Mouse (Mus musculus) MEL (cell line): Measurements from ENCODE around the gene Plcb1. TPM values are rescaled to one million over a fixed set of nuclear protein-coding genes. Genes with fewer than 3 reads are reported as not detected.

Experiments
- DNase-seq: peaks from one replicate; pipeline ENCODE4 v3.0.0; 2011; ENCODE audit warnings: low read depth, low spot score
- H3K27ac ChIP-seq: 2 replicates; pipeline ENCODE4 v1.5.1; 2012; ENCODE audit warnings: low read depth, mild to moderate bottlenecking, control low read depth, low read length, moderate library complexity; ENCODE audit not compliant: control insufficient read depth
- H3K27me3 ChIP-seq, 2 experiments: fragments of 150-350 bp in 1 of 2; sonication (generic) in 1 of 2; 2 replicates each; pipeline ENCODE4 v1.6.1; 2012; ENCODE audit warnings: low read length in 2 of 2, mild to moderate bottlenecking in 2 of 2, improper control_type of control experiment in 1 of 2, moderate library complexity in 1 of 2; ENCODE audit not compliant: insufficient read depth in 2 of 2, control insufficient read depth in 1 of 2
- H3K36me3 ChIP-seq, 2 experiments: 2 replicates each; pipeline ENCODE4 v1.6.1; 2012 to 2014; ENCODE audit warnings: low read length in 2 of 2, improper control_type of control experiment in 1 of 2, inconsistent platforms in 1 of 2, mild to moderate bottlenecking in 1 of 2; ENCODE audit not compliant: insufficient read depth in 2 of 2, control insufficient read depth in 1 of 2
- H3K4me1 ChIP-seq, 2 experiments: fragments of 150-350 bp in 1 of 2; sonication (generic) in 1 of 2; 2 replicates each; pipeline ENCODE4 v1.6.1; 2012; ENCODE audit warnings: low read length in 2 of 2, improper control_type of control experiment in 1 of 2, mild to moderate bottlenecking in 1 of 2; ENCODE audit not compliant: insufficient read depth in 2 of 2, control insufficient read depth in 1 of 2
- H3K4me3 ChIP-seq, 2 experiments: fragments of 150-350 bp in 1 of 2; sonication (generic) in 1 of 2; 2 replicates each; pipeline ENCODE4 v1.5.1; 2012; ENCODE audit warnings: low read depth in 2 of 2, low read length in 2 of 2, mild to moderate bottlenecking in 2 of 2, moderate library complexity in 2 of 2, control low read depth in 1 of 2, improper control_type of control experiment in 1 of 2; ENCODE audit not compliant: control insufficient read depth in 1 of 2, insufficient read depth in 1 of 2
- H3K79me2 ChIP-seq: 2 replicates; pipeline ENCODE4 v1.6.1; 2012; ENCODE audit warnings: mild to moderate bottlenecking, low read length, moderate library complexity; ENCODE audit not compliant: control insufficient read depth, poor library complexity, insufficient read depth
- H3K9ac ChIP-seq: 2 replicates; pipeline ENCODE4 v1.6.1; 2012; ENCODE audit warnings: low read depth, mild to moderate bottlenecking, control low read depth, low read length, moderate library complexity; ENCODE audit not compliant: control insufficient read depth, poor library complexity, severe bottlenecking
- H3K9me3 ChIP-seq: fragments of 150-350 bp; sonication (generic); replicated peaks from 2 replicates; pipeline ENCODE4 v1.6.1; 2012; ENCODE audit warnings: mild to moderate bottlenecking, low read length, improper control_type of control experiment, moderate library complexity; ENCODE audit not compliant: insufficient read depth
- BHLHE40 ChIP-seq: IDR thresholded peaks from 2 replicates; pipeline ENCODE4 v1.6.1; 2012; ENCODE audit warnings: low read depth, mild to moderate bottlenecking, inconsistent platforms, low read length, improper control_type of control experiment, borderline replicate concordance
- CHD1 ChIP-seq: IDR thresholded peaks from 2 replicates; pipeline ENCODE4 v1.6.1; 2012; ENCODE audit warnings: low read depth, mild to moderate bottlenecking, inconsistent platforms, low read length, improper control_type of control experiment
- CTCF ChIP-seq, 3 experiments: IDR thresholded peaks in 2 of 3; conservative IDR thresholded peaks in 1 of 3; 2 replicates each; pipeline ENCODE4 v1.5.1; 2011 to 2012; ENCODE audit warnings: low read length in 3 of 3, low read depth in 2 of 3, mild to moderate bottlenecking in 2 of 3, improper control_type of control experiment in 1 of 3, inconsistent platforms in 1 of 3, mixed read lengths in 1 of 3, moderate library complexity in 1 of 3; ENCODE audit not compliant: control insufficient read depth in 1 of 3, insufficient read depth in 1 of 3, poor library complexity in 1 of 3, severe bottlenecking in 1 of 3
- E2F4 ChIP-seq: IDR thresholded peaks from 2 replicates; pipeline ENCODE4 v1.6.1; 2011; ENCODE audit warnings: low read depth, low read length, improper control_type of control experiment, borderline replicate concordance
- ELF1 ChIP-seq: IDR thresholded peaks from 2 replicates; pipeline ENCODE4 v1.6.1; 2014; ENCODE audit warnings: low read depth, mild to moderate bottlenecking, inconsistent platforms, low read length, improper control_type of control experiment, moderate library complexity
- ETS1 ChIP-seq: IDR thresholded peaks from 2 replicates; pipeline ENCODE4 v1.6.1; 2012; ENCODE audit warnings: low read depth, mild to moderate bottlenecking, inconsistent platforms, low read length, improper control_type of control experiment, moderate library complexity
- GATA1 ChIP-seq: IDR thresholded peaks from 2 replicates; pipeline ENCODE4 v1.6.1; 2011; ENCODE audit warnings: low read depth, low read length, improper control_type of control experiment
- HCFC1 ChIP-seq: IDR thresholded peaks from 2 replicates; pipeline ENCODE4 v1.6.1; 2012; ENCODE audit warnings: low read depth, mild to moderate bottlenecking, inconsistent platforms, low read length, improper control_type of control experiment, moderate library complexity
- JUND ChIP-seq: IDR thresholded peaks from 2 replicates; pipeline ENCODE4 v1.6.1; 2011; ENCODE audit warnings: low read depth, mild to moderate bottlenecking, improper control_type of control experiment, low read length
- KAT2A ChIP-seq: conservative IDR thresholded peaks from 2 replicates; pipeline ENCODE4 v1.6.1; 2012; ENCODE audit warnings: low read depth, low read length, improper control_type of control experiment, inconsistent platforms
- MXI1 ChIP-seq: IDR thresholded peaks from 2 replicates; pipeline ENCODE4 v1.6.1; 2011; ENCODE audit warnings: mild to moderate bottlenecking, low read depth, low read length, improper control_type of control experiment
- MYC ChIP-seq: IDR thresholded peaks from 2 replicates; pipeline ENCODE4 v1.6.1; 2011; ENCODE audit warnings: low read depth, mild to moderate bottlenecking, low read length, improper control_type of control experiment, moderate library complexity
- NRF1 ChIP-seq: IDR thresholded peaks from 2 replicates; pipeline ENCODE4 v1.6.1; 2014; ENCODE audit warnings: low read depth, mild to moderate bottlenecking, inconsistent platforms, low read length, improper control_type of control experiment, moderate library complexity; ENCODE audit not compliant: poor library complexity, insufficient read depth, severe bottlenecking
- POLR2AphosphoS2 ChIP-seq: IDR thresholded peaks from 2 replicates; pipeline ENCODE4 v1.6.1; 2011; ENCODE audit warnings: low read length, improper control_type of control experiment
- POLR2AphosphoS5 ChIP-seq: IDR thresholded peaks from 2 replicates; pipeline ENCODE4 v1.6.1; 2012; ENCODE audit warnings: low read depth, borderline replicate concordance, mild to moderate bottlenecking, inconsistent platforms, low read length, moderate library complexity, mixed read lengths
- SIN3A ChIP-seq: IDR thresholded peaks from 2 replicates; pipeline ENCODE4 v1.6.1; 2012; ENCODE audit warnings: low read length, improper control_type of control experiment, inconsistent platforms
- SMC3 ChIP-seq: IDR thresholded peaks from 2 replicates; pipeline ENCODE4 v1.6.1; 2011; ENCODE audit warnings: low read depth, low read length, improper control_type of control experiment
- TAL1 ChIP-seq: IDR thresholded peaks from 2 replicates; pipeline ENCODE4 v1.6.1; 2012; ENCODE audit warnings: mild to moderate bottlenecking, inconsistent platforms, low read length, moderate library complexity, mixed read lengths
- TBP ChIP-seq: IDR thresholded peaks from 2 replicates; pipeline ENCODE4 v1.8.0; 2011; ENCODE audit warnings: low read depth, low read length, improper control_type of control experiment
- TCF12 ChIP-seq: IDR thresholded peaks from 2 replicates; pipeline ENCODE4 v1.6.1; 2014; ENCODE audit warnings: low read depth, mild to moderate bottlenecking, inconsistent platforms, low read length, improper control_type of control experiment, moderate library complexity
- UBTF ChIP-seq: IDR thresholded peaks from 2 replicates; pipeline ENCODE4 v1.6.1; 2012; ENCODE audit warnings: low read depth, mild to moderate bottlenecking, inconsistent platforms, low read length, improper control_type of control experiment, moderate library complexity, borderline replicate concordance; ENCODE audit not compliant: insufficient read depth
- USF2 ChIP-seq, 2 experiments: IDR thresholded peaks; 2 replicates each; pipeline ENCODE4 v1.6.1; 2011 to 2012; ENCODE audit warnings: improper control_type of control experiment in 2 of 2, low read length in 2 of 2, borderline replicate concordance in 1 of 2, inconsistent platforms in 1 of 2, low read depth in 1 of 2, mild to moderate bottlenecking in 1 of 2; ENCODE audit not compliant: insufficient read depth in 1 of 2
- ZC3H11A ChIP-seq: IDR thresholded peaks from 2 replicates; pipeline ENCODE4 v1.6.1; 2012; ENCODE audit warnings: low read depth, mild to moderate bottlenecking, inconsistent platforms, low read length, improper control_type of control experiment
- ZKSCAN1 ChIP-seq: IDR thresholded peaks from 2 replicates; pipeline ENCODE4 v1.6.1; 2012; ENCODE audit warnings: low read depth, mild to moderate bottlenecking, inconsistent platforms, low read length, improper control_type of control experiment, moderate library complexity
- ZNF384 ChIP-seq: IDR thresholded peaks from 2 replicates; pipeline ENCODE4 v1.6.1; 2012; ENCODE audit warnings: low read depth, mild to moderate bottlenecking, inconsistent platforms, low read length, improper control_type of control experiment
- polyA plus RNA-seq, 2 experiments: library from polyadenylated mRNA; stranded (reverse) in 1 of 2; unstranded in 1 of 2; fragments of >175 nt in 1 of 2; fragments of >200 nt in 1 of 2; gene quantifications; 2 replicates each; pipeline versions ENCODE4 v1.2.1 to v1.2.4; 2012; ENCODE audit warnings: low replicate concordance in 2 of 2, low read depth in 1 of 2; ENCODE audit not compliant: insufficient read length in 2 of 2, insufficient read depth in 1 of 2, missing spikeins in 1 of 2
- total RNA-seq: library from RNA; depleted of rRNA; stranded (reverse); fragments of 300-350 nt; gene quantifications from 2 replicates; pipeline ENCODE4 v1.2.3, GENCODE M21; 2012

Plcb1 gene
- total and polyA plus RNA-seq, 3 experiments = not detected

DNA sequence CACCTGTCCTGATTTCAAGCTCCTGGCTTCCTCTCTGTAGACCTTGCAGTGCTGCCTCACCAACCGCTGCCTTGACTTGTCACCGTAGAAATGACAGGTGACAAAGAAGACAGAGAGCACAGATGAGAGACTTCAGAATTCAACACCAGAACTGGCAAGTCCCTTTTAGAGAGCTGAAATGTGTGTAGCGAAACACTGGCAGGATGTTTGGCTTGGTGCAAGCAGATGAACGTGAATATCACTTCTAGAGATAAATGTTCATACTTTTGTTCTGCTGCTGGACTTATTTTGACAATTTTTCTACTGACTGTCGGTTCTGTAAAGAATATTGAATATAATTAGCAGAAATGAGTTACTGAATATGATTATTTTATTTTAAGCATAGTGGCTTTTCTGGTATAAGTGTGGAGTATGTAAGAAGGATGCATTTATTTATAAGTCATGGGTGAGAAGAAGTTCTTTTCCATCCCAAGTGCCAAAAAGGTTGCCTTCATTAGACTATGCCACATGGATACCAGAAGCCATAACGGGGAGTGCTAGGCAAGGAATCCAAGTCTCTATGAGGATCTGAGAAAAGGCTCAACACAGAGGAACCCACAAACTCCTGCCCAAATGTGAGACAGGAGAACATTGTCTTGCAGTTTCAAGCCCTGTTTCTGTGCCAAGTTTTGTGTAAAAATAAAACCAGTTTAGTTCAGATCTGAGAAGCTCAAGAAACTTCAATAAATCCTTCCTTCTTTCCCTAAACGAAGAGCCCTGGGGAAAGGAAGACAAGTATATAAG lies 31.4 kb downstream of the Plcb1 start:
- no peaks in the 10 kb centered on the region for H3K36me3 ChIP-seq
- H3K4me3 ChIP-seq = no peak overlapping the region
- H3K9ac ChIP-seq = no peak overlapping the region
- no peaks in the 10 kb centered on the region for H3K4me1 ChIP-seq
- TF ChIP-seq POLR2AphosphoS5 = no peak
- no peak for TF ChIP-seq ZKSCAN1
- TF ChIP-seq CTCF (IDR thresholded peaks at IDR 0.05 in 2 of 3, conservative IDR thresholded peaks at IDR 0.05 in 1 of 3; ENCODE audit: control insufficient read depth in 1 of 3, insufficient read depth in 1 of 3, low read depth in 2 of 3, low read length in 3 of 3, poor library complexity in 1 of 3, severe bottlenecking in 1 of 3) = no peak
- no peak for TF ChIP-seq TBP
- no peak for TF ChIP-seq MYC
- TF ChIP-seq TAL1 = no peak
- no peak for TF ChIP-seq E2F4
- TF ChIP-seq CHD1 = no peak
- no peak for TF ChIP-seq ZC3H11A
- TF ChIP-seq TCF12 = no peak
- no peak for TF ChIP-seq HCFC1
- TF ChIP-seq GATA1 = no peak
- no peak for TF ChIP-seq JUND
- TF ChIP-seq, all 39 proteins: peak for 0
- H3K27ac ChIP-seq = no peak overlapping the region
- no peak for DNase-seq
- H3K9me3 ChIP-seq = no peaks in the 10 kb centered on the region
- no peaks in the 10 kb centered on the region for H3K79me2 ChIP-seq
- H3K27me3 ChIP-seq = no peaks in the 10 kb centered on the region; a peak in 1 of 4 replicates

DNA sequence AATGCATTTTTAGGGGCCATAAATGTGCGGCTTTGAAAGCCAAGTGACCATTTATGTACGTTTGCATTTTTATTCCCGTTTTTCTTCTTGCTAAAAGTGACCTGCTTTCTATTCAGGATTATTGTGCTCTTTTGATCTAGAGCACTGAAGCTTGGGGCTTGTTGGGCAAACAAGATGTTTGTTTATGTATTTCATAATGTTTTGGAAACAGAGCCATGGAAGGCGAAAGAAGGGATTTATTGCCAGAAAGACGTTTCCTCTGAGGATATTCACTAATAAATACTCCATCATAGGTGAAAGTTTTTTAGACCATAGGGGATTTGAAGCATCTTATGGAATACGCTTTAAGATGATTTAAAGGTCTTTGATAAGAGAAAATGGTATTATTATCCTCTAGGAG lies 35.3 kb downstream of the Plcb1 start:
- no peaks in the 10 kb centered on the region for H3K79me2 ChIP-seq
- no peak overlapping the region for H3K4me3 ChIP-seq
- no peak for DNase-seq
- H3K36me3 ChIP-seq = no peaks in the 10 kb centered on the region
- H3K27ac ChIP-seq = no peak overlapping the region
- TF ChIP-seq USF2 (IDR thresholded peaks at IDR 0.05; ENCODE audit: borderline replicate concordance in 1 of 2, insufficient read depth in 1 of 2, low read depth in 1 of 2, low read length in 2 of 2) (no peak), SIN3A (no peak), UBTF (no peak), KAT2A (no peak), MYC (no peak), ZNF384 (no peak), MXI1 (no peak), BHLHE40 (no peak), ETS1 (no peak), E2F4 (no peak), SMC3 (no peak), CTCF (IDR thresholded peaks at IDR 0.05 in 2 of 3, conservative IDR thresholded peaks at IDR 0.05 in 1 of 3; ENCODE audit: control insufficient read depth in 1 of 3, insufficient read depth in 1 of 3, low read depth in 2 of 3, low read length in 3 of 3, poor library complexity in 1 of 3, severe bottlenecking in 1 of 3) (no peak), POLR2AphosphoS2 (no peak), NRF1 (no peak), ELF1 (no peak), JUND (no peak), ZC3H11A (no peak)
- no peak overlapping the region for H3K9ac ChIP-seq
- H3K4me1 ChIP-seq = no peaks in the 10 kb centered on the region
- no peaks in the 10 kb centered on the region; a peak in 1 of 4 replicates for H3K27me3 ChIP-seq
- H3K9me3 ChIP-seq = no peaks in the 10 kb centered on the region
